Mouse (Mus musculus): ENCODE data around the gene Fstl4.

GRCm38 (mm10) chr11:52765678-52766254 is 1.3 kb downstream of the Fstl4 start:
- no peak for TF ChIP-seq GATA1 (IDR thresholded peaks at IDR 0.05; ENCODE audit: borderline replicate concordance, low read length)
- TF ChIP-seq FLI1 (IDR thresholded peaks at IDR 0.05; ENCODE audit: low read length): no peak

Measured in megakaryocyte, embryonic 14.5 days (primary cell).